Mouse (Mus musculus): ENCODE results near the gene S100a10.

S100a10 gene

GRCm38 (mm10) chr3:93579317-93580038, 24.6 kb downstream of the S100a10 start:
- DNase-seq (ENCODE audit: low read depth, low spot score) = no peak

- no peak for DNase-seq (ENCODE audit: low read depth, low spot score)
Observed at GRCm38 (mm10) chr3:93580039-93580403, 25.1 kb downstream of the S100a10 start.

GRCm38 (mm10) chr3:93580946-93581345, 26.1 kb downstream of the S100a10 start:
- DNase-seq (ENCODE audit: low read depth, low spot score) = no peak

- DNase-seq (ENCODE audit: low read depth, low spot score) = peak; percentile 20
Observed at GRCm38 (mm10) chr3:93581687-93582086, 26.8 kb downstream of the S100a10 start.

- DNase-seq (ENCODE audit: low read depth, low spot score) = no peak
Observed at GRCm38 (mm10) chr3:93583056-93583455, 28.2 kb downstream of the S100a10 start.

- no peak for DNase-seq (ENCODE audit: low read depth, low spot score)
Observed at GRCm38 (mm10) chr3:93589629-93590028, 34.7 kb downstream of the S100a10 start.

- no peak for DNase-seq (ENCODE audit: low read depth, low spot score)
Observed at GRCm38 (mm10) chr3:93590256-93590655, 35.4 kb downstream of the S100a10 start.

GRCm38 (mm10) chr3:93592100-93592499, 37.2 kb downstream of the S100a10 start:
- DNase-seq (ENCODE audit: low read depth, low spot score) = no peak

- DNase-seq (ENCODE audit: low read depth, low spot score) = no peak
Observed at GRCm38 (mm10) chr3:93592976-93593375, 38.1 kb downstream of the S100a10 start.

GRCm38 (mm10) chr3:93593512-93593911, 38.6 kb downstream of the S100a10 start:
- peak; percentile 52 for DNase-seq (ENCODE audit: low read depth, low spot score)

- no peak for DNase-seq (ENCODE audit: low read depth, low spot score)
Observed at GRCm38 (mm10) chr3:93596632-93597031, 41.8 kb downstream of the S100a10 start.

- peak; percentile 87 for DNase-seq (ENCODE audit: low read depth, low spot score)
Observed at GRCm38 (mm10) chr3:93597221-93597913, 42.5 kb downstream of the S100a10 start.

- peak; percentile 56 for DNase-seq (ENCODE audit: low read depth, low spot score)
Observed at GRCm38 (mm10) chr3:93597970-93598369, 43.1 kb downstream of the S100a10 start.

- DNase-seq (ENCODE audit: low read depth, low spot score) = no peak
Observed at GRCm38 (mm10) chr3:93600206-93600605, 45.3 kb downstream of the S100a10 start.

GRCm38 (mm10) chr3:93601903-93602302, 47.0 kb downstream of the S100a10 start:
- DNase-seq (ENCODE audit: low read depth, low spot score) = no peak

- DNase-seq (ENCODE audit: low read depth, low spot score) = peak; percentile 52
Observed at GRCm38 (mm10) chr3:93608970-93609369, 54.1 kb downstream of the S100a10 start.

Data from CD4-positive helper T cell, adult 2 months (primary cell).